Mouse (Mus musculus) right cerebral cortex, postnatal 4 days (tissue): Measurements from ENCODE around the gene 1810049J17Rik.
A peak's percentile ranks its signal among the peaks of the same experiment; 100 is the strongest.

Experiments used
- DNase-seq: peaks from one replicate; pipeline ENCODE4 v3.0.0-alpha.2; 2022

The 1810049J17Rik gene

GRCm38 (mm10) chr15:12346916-12347315 lies 25.2 kb upstream of the 1810049J17Rik start:
- no peak for DNase-seq

- DNase-seq: no peak
Measured at GRCm38 (mm10) chr15:12341401-12341758, 19.7 kb upstream of the 1810049J17Rik start.

- DNase-seq: no peak
Measured at GRCm38 (mm10) chr15:12340536-12341400, 19.1 kb upstream of the 1810049J17Rik start.

GRCm38 (mm10) chr15:12337779-12338137 lies 16.1 kb upstream of the 1810049J17Rik start:
- no peak for DNase-seq

- DNase-seq: no peak
Measured at GRCm38 (mm10) chr15:12337030-12337778, 15.5 kb upstream of the 1810049J17Rik start.

GRCm38 (mm10) chr15:12334381-12334780 lies 12.7 kb upstream of the 1810049J17Rik start:
- no peak for DNase-seq

- DNase-seq: no peak
Measured at GRCm38 (mm10) chr15:12331300-12331699, 9.6 kb upstream of the 1810049J17Rik start.

GRCm38 (mm10) chr15:12330892-12331291 lies 9.2 kb upstream of the 1810049J17Rik start:
- DNase-seq: no peak

GRCm38 (mm10) chr15:12330389-12330788 lies 8.7 kb upstream of the 1810049J17Rik start:
- DNase-seq: no peak

GRCm38 (mm10) chr15:12324326-12324725 lies 2.6 kb upstream of the 1810049J17Rik start:
- DNase-seq: no peak

GRCm38 (mm10) chr15:12322676-12323402 lies 1.1 kb upstream of the 1810049J17Rik start:
- no peak for DNase-seq

- peak; percentile 96 for DNase-seq
Measured at GRCm38 (mm10) chr15:12321091-12321787, 460 bp downstream of the 1810049J17Rik start, which contains the start of gene Golph3. Gene Golph3 (plus strand): TSS chr15:12321450.

- DNase-seq: no peak
Measured at GRCm38 (mm10) chr15:12320441-12321090, 1.1 kb downstream of the 1810049J17Rik start.

GRCm38 (mm10) chr15:12319889-12320288 lies 1.8 kb downstream of the 1810049J17Rik start:
- DNase-seq: no peak

- DNase-seq: no peak
Measured at GRCm38 (mm10) chr15:12318451-12318850, 3.2 kb downstream of the 1810049J17Rik start.

GRCm38 (mm10) chr15:12317290-12317689 lies 4.4 kb downstream of the 1810049J17Rik start:
- DNase-seq: no peak

- no peak for DNase-seq
Measured at GRCm38 (mm10) chr15:12315996-12316395, 5.7 kb downstream of the 1810049J17Rik start.

- no peak for DNase-seq
Measured at GRCm38 (mm10) chr15:12314584-12314983, 7.1 kb downstream of the 1810049J17Rik start.

GRCm38 (mm10) chr15:12313255-12313654 lies 8.4 kb downstream of the 1810049J17Rik start:
- DNase-seq: no peak

GRCm38 (mm10) chr15:12311465-12311864 lies 10.2 kb downstream of the 1810049J17Rik start:
- DNase-seq: no peak

GRCm38 (mm10) chr15:12310676-12311075 lies 11.0 kb downstream of the 1810049J17Rik start:
- DNase-seq: no peak

GRCm38 (mm10) chr15:12308539-12308938 lies 13.2 kb downstream of the 1810049J17Rik start:
- no peak for DNase-seq
